Mouse (Mus musculus) MEL (cell line): ENCODE results near the gene Zc3h12b. TPM values are rescaled to one million over a fixed set of nuclear protein-coding genes. Genes with fewer than 3 reads are reported as not detected.

Experiments
- DNase-seq: peaks from one replicate; pipeline ENCODE4 v3.0.0; 2011; ENCODE audit warnings: low read depth, low spot score
- H3K27ac ChIP-seq: 2 replicates; pipeline ENCODE4 v1.5.1; 2012; ENCODE audit warnings: low read depth, mild to moderate bottlenecking, control low read depth, low read length, moderate library complexity; ENCODE audit not compliant: control insufficient read depth
- H3K27me3 ChIP-seq, 2 experiments: fragments of 150-350 bp in 1 of 2; sonication (generic) in 1 of 2; 2 replicates each; pipeline ENCODE4 v1.6.1; 2012; ENCODE audit warnings: low read length in 2 of 2, mild to moderate bottlenecking in 2 of 2, improper control_type of control experiment in 1 of 2, moderate library complexity in 1 of 2; ENCODE audit not compliant: insufficient read depth in 2 of 2, control insufficient read depth in 1 of 2
- H3K36me3 ChIP-seq, 2 experiments: 2 replicates each; pipeline ENCODE4 v1.6.1; 2012 to 2014; ENCODE audit warnings: low read length in 2 of 2, improper control_type of control experiment in 1 of 2, inconsistent platforms in 1 of 2, mild to moderate bottlenecking in 1 of 2; ENCODE audit not compliant: insufficient read depth in 2 of 2, control insufficient read depth in 1 of 2
- H3K4me1 ChIP-seq, 2 experiments: fragments of 150-350 bp in 1 of 2; sonication (generic) in 1 of 2; 2 replicates each; pipeline ENCODE4 v1.6.1; 2012; ENCODE audit warnings: low read length in 2 of 2, improper control_type of control experiment in 1 of 2, mild to moderate bottlenecking in 1 of 2; ENCODE audit not compliant: insufficient read depth in 2 of 2, control insufficient read depth in 1 of 2
- H3K4me3 ChIP-seq, 2 experiments: fragments of 150-350 bp in 1 of 2; sonication (generic) in 1 of 2; 2 replicates each; pipeline ENCODE4 v1.5.1; 2012; ENCODE audit warnings: low read depth in 2 of 2, low read length in 2 of 2, mild to moderate bottlenecking in 2 of 2, moderate library complexity in 2 of 2, control low read depth in 1 of 2, improper control_type of control experiment in 1 of 2; ENCODE audit not compliant: control insufficient read depth in 1 of 2, insufficient read depth in 1 of 2
- H3K79me2 ChIP-seq: 2 replicates; pipeline ENCODE4 v1.6.1; 2012; ENCODE audit warnings: mild to moderate bottlenecking, low read length, moderate library complexity; ENCODE audit not compliant: control insufficient read depth, poor library complexity, insufficient read depth
- H3K9ac ChIP-seq: 2 replicates; pipeline ENCODE4 v1.6.1; 2012; ENCODE audit warnings: low read depth, mild to moderate bottlenecking, control low read depth, low read length, moderate library complexity; ENCODE audit not compliant: control insufficient read depth, poor library complexity, severe bottlenecking
- H3K9me3 ChIP-seq: fragments of 150-350 bp; sonication (generic); replicated peaks from 2 replicates; pipeline ENCODE4 v1.6.1; 2012; ENCODE audit warnings: mild to moderate bottlenecking, low read length, improper control_type of control experiment, moderate library complexity; ENCODE audit not compliant: insufficient read depth
- BHLHE40 ChIP-seq: IDR thresholded peaks from 2 replicates; pipeline ENCODE4 v1.6.1; 2012; ENCODE audit warnings: low read depth, mild to moderate bottlenecking, inconsistent platforms, low read length, improper control_type of control experiment, borderline replicate concordance
- CHD1 ChIP-seq: IDR thresholded peaks from 2 replicates; pipeline ENCODE4 v1.6.1; 2012; ENCODE audit warnings: low read depth, mild to moderate bottlenecking, inconsistent platforms, low read length, improper control_type of control experiment
- CHD2 ChIP-seq: IDR thresholded peaks from 2 replicates; pipeline ENCODE4 v1.6.1; 2011; ENCODE audit warnings: low read length, improper control_type of control experiment
- CTCF ChIP-seq, 3 experiments: IDR thresholded peaks in 2 of 3; conservative IDR thresholded peaks in 1 of 3; 2 replicates each; pipeline ENCODE4 v1.5.1; 2011 to 2012; ENCODE audit warnings: low read length in 3 of 3, low read depth in 2 of 3, mild to moderate bottlenecking in 2 of 3, improper control_type of control experiment in 1 of 3, inconsistent platforms in 1 of 3, mixed read lengths in 1 of 3, moderate library complexity in 1 of 3; ENCODE audit not compliant: control insufficient read depth in 1 of 3, insufficient read depth in 1 of 3, poor library complexity in 1 of 3, severe bottlenecking in 1 of 3
- E2F4 ChIP-seq: IDR thresholded peaks from 2 replicates; pipeline ENCODE4 v1.6.1; 2011; ENCODE audit warnings: low read depth, low read length, improper control_type of control experiment, borderline replicate concordance
- ELF1 ChIP-seq: IDR thresholded peaks from 2 replicates; pipeline ENCODE4 v1.6.1; 2014; ENCODE audit warnings: low read depth, mild to moderate bottlenecking, inconsistent platforms, low read length, improper control_type of control experiment, moderate library complexity
- EP300 ChIP-seq, 2 experiments: IDR thresholded peaks; 2 replicates each; pipeline ENCODE4 v1.6.1; 2011; ENCODE audit warnings: improper control_type of control experiment in 2 of 2, low read length in 2 of 2, low read depth in 1 of 2, mild to moderate bottlenecking in 1 of 2
- ETS1 ChIP-seq: IDR thresholded peaks from 2 replicates; pipeline ENCODE4 v1.6.1; 2012; ENCODE audit warnings: low read depth, mild to moderate bottlenecking, inconsistent platforms, low read length, improper control_type of control experiment, moderate library complexity
- GABPA ChIP-seq: IDR thresholded peaks from 2 replicates; pipeline ENCODE4 v1.6.1; 2012; ENCODE audit warnings: low read depth, mild to moderate bottlenecking, inconsistent platforms, low read length, improper control_type of control experiment, moderate library complexity
- GATA1 ChIP-seq: IDR thresholded peaks from 2 replicates; pipeline ENCODE4 v1.6.1; 2011; ENCODE audit warnings: low read depth, low read length, improper control_type of control experiment
- HCFC1 ChIP-seq: IDR thresholded peaks from 2 replicates; pipeline ENCODE4 v1.6.1; 2012; ENCODE audit warnings: low read depth, mild to moderate bottlenecking, inconsistent platforms, low read length, improper control_type of control experiment, moderate library complexity
- JUND ChIP-seq: IDR thresholded peaks from 2 replicates; pipeline ENCODE4 v1.6.1; 2011; ENCODE audit warnings: low read depth, mild to moderate bottlenecking, improper control_type of control experiment, low read length
- KAT2A ChIP-seq: conservative IDR thresholded peaks from 2 replicates; pipeline ENCODE4 v1.6.1; 2012; ENCODE audit warnings: low read depth, low read length, improper control_type of control experiment, inconsistent platforms
- MAFK ChIP-seq: IDR thresholded peaks from 2 replicates; pipeline ENCODE4 v1.6.1; 2011; ENCODE audit warnings: low read depth, mild to moderate bottlenecking, low read length, improper control_type of control experiment, borderline replicate concordance
- MAX ChIP-seq: IDR thresholded peaks from 2 replicates; pipeline ENCODE4 v1.6.1; 2011; ENCODE audit warnings: low read length, improper control_type of control experiment
- MAZ ChIP-seq: IDR thresholded peaks from 2 replicates; pipeline ENCODE4 v1.6.1; 2012; ENCODE audit warnings: low read depth, mild to moderate bottlenecking, inconsistent platforms, low read length, improper control_type of control experiment
- MEF2A ChIP-seq: IDR thresholded peaks from 2 replicates; pipeline ENCODE4 v1.6.1; 2014; ENCODE audit warnings: low read depth, mild to moderate bottlenecking, inconsistent platforms, low read length, improper control_type of control experiment; ENCODE audit not compliant: poor library complexity, insufficient replicate concordance, severe bottlenecking; ENCODE audit errors: extremely low read depth
- MYC ChIP-seq: IDR thresholded peaks from 2 replicates; pipeline ENCODE4 v1.6.1; 2011; ENCODE audit warnings: low read depth, mild to moderate bottlenecking, low read length, improper control_type of control experiment, moderate library complexity
- NELFE ChIP-seq: IDR thresholded peaks from 2 replicates; pipeline ENCODE4 v1.6.1; 2011; ENCODE audit warnings: low read depth, low read length, improper control_type of control experiment
- POLR2A ChIP-seq, 2 experiments: IDR thresholded peaks; 2 replicates each; pipeline ENCODE4 v1.6.1; 2011 to 2012; ENCODE audit warnings: low read length in 2 of 2, mild to moderate bottlenecking in 2 of 2, control low read depth in 1 of 2, improper control_type of control experiment in 1 of 2, low read depth in 1 of 2, moderate library complexity in 1 of 2; ENCODE audit not compliant: control insufficient read depth in 1 of 2, insufficient read depth in 1 of 2, poor library complexity in 1 of 2
- POLR2AphosphoS5 ChIP-seq: IDR thresholded peaks from 2 replicates; pipeline ENCODE4 v1.6.1; 2012; ENCODE audit warnings: low read depth, borderline replicate concordance, mild to moderate bottlenecking, inconsistent platforms, low read length, moderate library complexity, mixed read lengths
- RAD21 ChIP-seq: IDR thresholded peaks from 2 replicates; pipeline ENCODE4 v1.6.1; 2011; ENCODE audit warnings: mild to moderate bottlenecking, low read depth, low read length, improper control_type of control experiment
- RCOR1 ChIP-seq: IDR thresholded peaks from 2 replicates; pipeline ENCODE4 v1.6.1; 2012; ENCODE audit warnings: low read depth, mild to moderate bottlenecking, inconsistent platforms, low read length, improper control_type of control experiment
- SIN3A ChIP-seq: IDR thresholded peaks from 2 replicates; pipeline ENCODE4 v1.6.1; 2012; ENCODE audit warnings: low read length, improper control_type of control experiment, inconsistent platforms
- SMC3 ChIP-seq: IDR thresholded peaks from 2 replicates; pipeline ENCODE4 v1.6.1; 2011; ENCODE audit warnings: low read depth, low read length, improper control_type of control experiment
- TAL1 ChIP-seq: IDR thresholded peaks from 2 replicates; pipeline ENCODE4 v1.6.1; 2012; ENCODE audit warnings: mild to moderate bottlenecking, inconsistent platforms, low read length, moderate library complexity, mixed read lengths
- UBTF ChIP-seq: IDR thresholded peaks from 2 replicates; pipeline ENCODE4 v1.6.1; 2012; ENCODE audit warnings: low read depth, mild to moderate bottlenecking, inconsistent platforms, low read length, improper control_type of control experiment, moderate library complexity, borderline replicate concordance; ENCODE audit not compliant: insufficient read depth
- USF1 ChIP-seq: IDR thresholded peaks from 2 replicates; pipeline ENCODE4 v1.6.1; 2014; ENCODE audit warnings: low read depth, mild to moderate bottlenecking, inconsistent platforms, low read length, improper control_type of control experiment, moderate library complexity
- USF2 ChIP-seq, 2 experiments: IDR thresholded peaks; 2 replicates each; pipeline ENCODE4 v1.6.1; 2011 to 2012; ENCODE audit warnings: improper control_type of control experiment in 2 of 2, low read length in 2 of 2, borderline replicate concordance in 1 of 2, inconsistent platforms in 1 of 2, low read depth in 1 of 2, mild to moderate bottlenecking in 1 of 2; ENCODE audit not compliant: insufficient read depth in 1 of 2
- ZMIZ1 ChIP-seq: IDR thresholded peaks from 2 replicates; pipeline ENCODE4 v1.6.1; 2012; ENCODE audit warnings: low read depth, mild to moderate bottlenecking, inconsistent platforms, low read length, improper control_type of control experiment, moderate library complexity
- polyA plus RNA-seq, 2 experiments: library from polyadenylated mRNA; stranded (reverse) in 1 of 2; unstranded in 1 of 2; fragments of >175 nt in 1 of 2; fragments of >200 nt in 1 of 2; gene quantifications; 2 replicates each; pipeline versions ENCODE4 v1.2.1 to v1.2.4; 2012; ENCODE audit warnings: low replicate concordance in 2 of 2, low read depth in 1 of 2; ENCODE audit not compliant: insufficient read length in 2 of 2, insufficient read depth in 1 of 2, missing spikeins in 1 of 2
- total RNA-seq: library from RNA; depleted of rRNA; stranded (reverse); fragments of 300-350 nt; gene quantifications from 2 replicates; pipeline ENCODE4 v1.2.3, GENCODE M21; 2012

Gene Zc3h12b
- total and polyA plus RNA-seq, 3 experiments, result under 0.01 to 0.17 TPM; not detected in 1

- Histone ChIP-seq H3K27me3 (no peaks in the 10 kb centered on the region; a peak in 1 of 4 replicates), H3K4me1 (no peaks in the 10 kb centered on the region), H3K79me2 (no peaks in the 10 kb centered on the region), H3K27ac (no peak overlapping the region), H3K4me3 (no peak overlapping the region), H3K36me3 (no peaks in the 10 kb centered on the region), H3K9me3 (no peaks in the 10 kb centered on the region), H3K9ac (no peak overlapping the region)
- DNase-seq, result no peak
- TF ChIP-seq MAZ, result no peak
- no peak for TF ChIP-seq CHD2
- TF ChIP-seq ETS1, result no peak
- TF ChIP-seq USF2 (IDR thresholded peaks at IDR 0.05; ENCODE audit: borderline replicate concordance in 1 of 2, insufficient read depth in 1 of 2, low read depth in 1 of 2, low read length in 2 of 2), result no peak
- TF ChIP-seq RAD21, result no peak
- no peak for TF ChIP-seq BHLHE40
- no peak for TF ChIP-seq KAT2A
- TF ChIP-seq TAL1, result no peak
- TF ChIP-seq CTCF (IDR thresholded peaks at IDR 0.05 in 2 of 3, conservative IDR thresholded peaks at IDR 0.05 in 1 of 3; ENCODE audit: control insufficient read depth in 1 of 3, insufficient read depth in 1 of 3, low read depth in 2 of 3, low read length in 3 of 3, poor library complexity in 1 of 3, severe bottlenecking in 1 of 3), result no peak
- TF ChIP-seq MEF2A, result no peak
- no peak for TF ChIP-seq GATA1
- TF ChIP-seq MYC, result no peak
- TF ChIP-seq NELFE, result no peak
- no peak for TF ChIP-seq ELF1
- no peak for TF ChIP-seq SIN3A
- no peak for TF ChIP-seq CHD1
- TF ChIP-seq USF1, result no peak
- TF ChIP-seq SMC3, result no peak
- no peak for TF ChIP-seq ZMIZ1
- TF ChIP-seq EP300 (IDR thresholded peaks at IDR 0.05; ENCODE audit: low read depth in 1 of 2, low read length in 2 of 2), result no peak
Measured at GRCm38 (mm10) chrX:95902716-95903115, 191.2 kb downstream of the Zc3h12b start.

DNA sequence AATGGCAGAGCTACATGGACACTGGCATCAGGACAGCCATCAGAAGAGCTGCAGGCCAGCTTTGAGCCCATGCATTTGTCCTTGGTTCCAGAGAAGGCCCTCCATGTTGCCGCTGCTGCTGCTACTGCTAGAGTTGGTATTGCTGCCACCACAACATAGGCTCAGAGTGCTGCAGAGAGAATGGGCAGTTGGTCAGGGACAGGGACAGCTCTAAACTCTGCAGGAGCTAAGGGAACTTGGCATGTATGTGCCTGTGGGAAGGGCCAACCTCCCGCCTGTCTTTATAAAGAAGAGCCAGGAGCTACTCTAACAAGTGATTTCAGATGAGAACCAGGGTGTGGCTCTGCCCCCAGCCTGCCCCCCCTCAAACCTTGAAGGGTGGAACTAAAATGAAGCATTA is 224.0 kb downstream of the Zc3h12b start:
- Histone ChIP-seq H3K9me3 (no peaks in the 10 kb centered on the region), H3K36me3 (no peaks in the 10 kb centered on the region), H3K9ac (no peak overlapping the region), H3K27me3 (no peaks in the 10 kb centered on the region), H3K4me3 (no peak overlapping the region), H3K4me1 (no peaks in the 10 kb centered on the region), H3K79me2 (no peaks in the 10 kb centered on the region), H3K27ac (no peak overlapping the region)
- TF ChIP-seq POLR2A (IDR thresholded peaks at IDR 0.05; ENCODE audit: control insufficient read depth in 1 of 2, insufficient read depth in 1 of 2, low read depth in 1 of 2, low read length in 2 of 2, poor library complexity in 1 of 2), result no peak
- TF ChIP-seq POLR2AphosphoS5, result no peak
- no peak for TF ChIP-seq MEF2A
- TF ChIP-seq UBTF, result no peak
- no peak for TF ChIP-seq SMC3
- no peak for TF ChIP-seq JUND
- no peak for TF ChIP-seq SIN3A
- no peak for TF ChIP-seq GABPA
- TF ChIP-seq E2F4, result no peak
- no peak for TF ChIP-seq MAFK
- no peak for TF ChIP-seq MAX
- no peak for TF ChIP-seq MYC
- TF ChIP-seq HCFC1, result no peak
- no peak for TF ChIP-seq RCOR1
- TF ChIP-seq USF2 (IDR thresholded peaks at IDR 0.05; ENCODE audit: borderline replicate concordance in 1 of 2, insufficient read depth in 1 of 2, low read depth in 1 of 2, low read length in 2 of 2), result no peak
- no peak for DNase-seq
